Mouse (Mus musculus) pancreas, adult 10 weeks (tissue): ENCODE results near the gene Alkbh6. TPM values are rescaled to one million over a fixed set of nuclear protein-coding genes. Genes with fewer than 3 reads are reported as not detected.

ENCODE experiments used
- polyA plus RNA-seq: library from polyadenylated mRNA; stranded (reverse); fragments of 350-450 nt; fragmentation: Illumina TruSeq; extraction: RNeasy Lipid Tissue Mini Kit (QIAGEN cat#74804); gene quantifications from one replicate; pipeline ENCODE4 v1.2.3, GENCODE M21; 2015; ENCODE audit warnings: low read depth, low replicate concordance; ENCODE audit not compliant: insufficient read depth

Alkbh6 gene
- 10.9 TPM for polyA plus RNA-seq

GRCm38 (mm10) chr7:30308076-30309005, at the start of gene Alkbh6:
Gene Alkbh6, plus strand, starts transcription at chr7:30308717.

GRCm38 (mm10) chr7:30279951-30280669, 28.4 kb upstream of the Alkbh6 start, which contains the start of the genes Thap8 and Wdr62:
Gene Thap8, plus strand, starts transcription at chr7:30280094.
Gene Wdr62, minus strand, starts transcription at chr7:30280419.

GRCm38 (mm10) chr7:30291215-30292131, 17.0 kb upstream of the Alkbh6 start, which contains the start of gene Clip3:
Gene Clip3, plus strand, starts transcription at chr7:30291728.

GRCm38 (mm10) chr7:30314721-30315155, 6.2 kb downstream of the Alkbh6 start, which contains the start of gene Syne4:
Gene Syne4, plus strand, starts transcription at chr7:30314807.

GRCm38 (mm10) chr7:30321539-30322284, 13.2 kb downstream of the Alkbh6 start, which contains the start of gene E130208F15Rik:
Gene E130208F15Rik, plus strand, starts transcription at chr7:30321740.

GRCm38 (mm10) chr7:30323795-30324194, 15.3 kb downstream of the Alkbh6 start, which contains the start of gene Sdhaf1:
Gene Sdhaf1, minus strand, starts transcription at chr7:30323895.

GRCm38 (mm10) chr7:30362652-30363343, 54.3 kb downstream of the Alkbh6 start, which contains the start of gene Lrfn3:
Gene Lrfn3, minus strand, starts transcription at chr7:30362772.

Other genes with a start within 250 kb of the Alkbh6 start
- gene Zfp82, start 235.8 kb upstream of the Alkbh6 start, polyA plus RNA-seq: 0.46 TPM
- gene Gm26920, start 218.3 kb upstream of the Alkbh6 start, polyA plus RNA-seq: not detected
- 1.6 TPM for gene Zfp566, start 218.2 kb upstream of the Alkbh6 start, polyA plus RNA-seq
- 13.3 TPM for gene Zfp260, start 213.9 kb upstream of the Alkbh6 start, polyA plus RNA-seq
- 0.52 TPM for gene Zfp382, start 186.8 kb upstream of the Alkbh6 start, polyA plus RNA-seq
- 8.6 TPM for gene Zfp146, start 139.0 kb upstream of the Alkbh6 start, polyA plus RNA-seq
- gene Cox7a1, start 124.6 kb upstream of the Alkbh6 start, polyA plus RNA-seq: 5.2 TPM
- gene Capns1, start 109.9 kb upstream of the Alkbh6 start, polyA plus RNA-seq: 105 TPM
- gene Polr2i, start 76.8 kb upstream of the Alkbh6 start, polyA plus RNA-seq: 17.6 TPM
- gene Tbcb, start 76.4 kb upstream of the Alkbh6 start, polyA plus RNA-seq: 22.9 TPM
- not detected for gene Ovol3, start 73.0 kb upstream of the Alkbh6 start, polyA plus RNA-seq
- not detected for gene Thap8, start 28.6 kb upstream of the Alkbh6 start, polyA plus RNA-seq
- gene Wdr62, start 28.3 kb upstream of the Alkbh6 start, polyA plus RNA-seq: 1.3 TPM
- gene Clip3, start 17.0 kb upstream of the Alkbh6 start, polyA plus RNA-seq: 6.7 TPM
- 122 TPM for gene Syne4, start 6.1 kb downstream of the Alkbh6 start, polyA plus RNA-seq
- not detected for gene E130208F15Rik, start 13.0 kb downstream of the Alkbh6 start, polyA plus RNA-seq
- 3.9 TPM for gene Sdhaf1, start 15.2 kb downstream of the Alkbh6 start, polyA plus RNA-seq
- gene Lrfn3, start 54.1 kb downstream of the Alkbh6 start, polyA plus RNA-seq: 2.2 TPM
- gene Tyrobp, start 105.0 kb downstream of the Alkbh6 start, polyA plus RNA-seq: 19.8 TPM
- gene Hcst, start 111.1 kb downstream of the Alkbh6 start, polyA plus RNA-seq: not detected
- 0.81 TPM for gene Nfkbid, start 113.0 kb downstream of the Alkbh6 start, polyA plus RNA-seq
- gene Aplp1, start 136.8 kb downstream of the Alkbh6 start, polyA plus RNA-seq: 34.1 TPM
- gene Kirrel2, start 149.0 kb downstream of the Alkbh6 start, polyA plus RNA-seq: 2.1 TPM
- gene Nphs1, start 149.6 kb downstream of the Alkbh6 start, polyA plus RNA-seq: 42.1 TPM
- not detected for gene Prodh2, start 184.9 kb downstream of the Alkbh6 start, polyA plus RNA-seq
- gene Arhgap33, start 226.3 kb downstream of the Alkbh6 start, polyA plus RNA-seq: 2.0 TPM
- 4.7 TPM for gene Hspb6, start 243.5 kb downstream of the Alkbh6 start, polyA plus RNA-seq
- 3.7 TPM for gene Proser3, start 243.6 kb downstream of the Alkbh6 start, polyA plus RNA-seq